ENCODE assay signal across 10 mouse cellular contexts in genomic region chr12:117158950-117159668, GRCm38 (mm10).
A peak's percentile ranks its signal among the peaks of the same experiment; 100 is the strongest.
DNase-seq lines count a peak whose midpoint lies in the region; ATAC-seq and TF ChIP-seq lines count a peak whose summit lies in the region.
"Had no signal": no experiment of that assay in that cellular context is flagged by ENCODE, and none has a peak within 500 bp of the region (broad histone marks: within the 10 kb centered on the region; RNA-seq: fewer than 3 reads in every experiment).

No protein-coding gene starts in this region.

- TF ChIP-seq CTCF in lung, embryonic 14.5 days (IDR thresholded peaks at IDR 0.05; ENCODE audit: low read depth) = no peak

- no peak overlapping the region for H3K27ac ChIP-seq in lung, embryonic 14.5 days (ENCODE audit: low read depth)
- peak overlapping the region; percentile 91 for H3K27ac ChIP-seq in forebrain, embryonic 12.5 days
- H3K27ac ChIP-seq in limb, embryonic 13.5 days = no peak overlapping the region
- H3K27ac ChIP-seq in stomach, embryonic 15.5 days = no peak overlapping the region

- H3K9me3 ChIP-seq in lung, embryonic 14.5 days (ENCODE audit: low read depth, low read length) = no peaks in the 10 kb centered on the region
- H3K9me3 ChIP-seq in forebrain, embryonic 12.5 days = no peaks in the 10 kb centered on the region
- no peaks in the 10 kb centered on the region for H3K9me3 ChIP-seq in limb, embryonic 13.5 days
- H3K9me3 ChIP-seq in stomach, embryonic 15.5 days = no peaks in the 10 kb centered on the region

- H3K36me3 ChIP-seq in lung, embryonic 14.5 days (ENCODE audit: insufficient read depth) = no peaks in the 10 kb centered on the region
- peaks cover 11% of the 10 kb centered on the region for H3K36me3 ChIP-seq in forebrain, embryonic 12.5 days (replicated peaks)
- no peaks in the 10 kb centered on the region for H3K36me3 ChIP-seq in limb, embryonic 13.5 days
- H3K36me3 ChIP-seq in stomach, embryonic 15.5 days = no peaks in the 10 kb centered on the region

- H3K9ac ChIP-seq in lung, embryonic 14.5 days = no peak overlapping the region
- peak overlapping the region; percentile 57 for H3K9ac ChIP-seq in forebrain, embryonic 12.5 days
- no peak overlapping the region for H3K9ac ChIP-seq in limb, embryonic 13.5 days
- no peak overlapping the region for H3K9ac ChIP-seq in stomach, embryonic 15.5 days

- no peak for DNase-seq in lung, embryonic 14.5 days
- DNase-seq in lung, postnatal 14 days = no peak
- DNase-seq in testis, postnatal 10 days (ENCODE audit: low spot score) = no peak
- no peak for DNase-seq in adrenal gland, postnatal 25 days
- DNase-seq: cerebellum, adult 11 months; kidney, postnatal 36 days; thymus, postnatal 14 days had no signal

- 0 out of 2 replicates have a peak, but pooled peaks cover 4% of the 10 kb centered on the region for H3K4me1 ChIP-seq in lung, embryonic 14.5 days (ENCODE audit: insufficient read depth)
- peaks cover 64% of the 10 kb centered on the region for H3K4me1 ChIP-seq in forebrain, embryonic 12.5 days
- H3K4me1 ChIP-seq in limb, embryonic 13.5 days = peaks cover 39% of the 10 kb centered on the region
- H3K4me1 ChIP-seq in stomach, embryonic 15.5 days = peaks cover 16% of the 10 kb centered on the region

- ATAC-seq in lung, embryonic 14.5 days (ENCODE audit: insufficient read depth) = peak; percentile 30; the same call in 1 of the 2 replicates
- peak; percentile 24; the same call in 1 of the 2 replicates for ATAC-seq in forebrain, embryonic 12.5 days (ENCODE audit: low FRiP score)
- ATAC-seq in limb, embryonic 13.5 days (ENCODE audit: low FRiP score, low read depth) = no peak
- peak; percentile 14; the same call in 1 of the 2 replicates for ATAC-seq in stomach, embryonic 15.5 days (ENCODE audit: insufficient read depth, low FRiP score, low read depth)

- H3K4me2 ChIP-seq in lung, embryonic 14.5 days = peak overlapping the region; percentile 51; the same call in 1 of the 2 replicates
- H3K4me2 ChIP-seq in forebrain, embryonic 12.5 days = peak overlapping the region; percentile 59
- H3K4me2 ChIP-seq in limb, embryonic 13.5 days (replicated peaks) = peak overlapping the region; percentile 65
- no peak overlapping the region for H3K4me2 ChIP-seq in stomach, embryonic 15.5 days

- no peak overlapping the region for H3K4me3 ChIP-seq in lung, embryonic 14.5 days (ENCODE audit: low read depth, low read length)
- peak overlapping the region; percentile 33 for H3K4me3 ChIP-seq in forebrain, embryonic 12.5 days (replicated peaks)
- H3K4me3 ChIP-seq in limb, embryonic 13.5 days = no peak overlapping the region
- no peak overlapping the region for H3K4me3 ChIP-seq in stomach, embryonic 15.5 days (replicated peaks)

- peaks cover 78% of the 10 kb centered on the region for H3K27me3 ChIP-seq in lung, embryonic 14.5 days (ENCODE audit: insufficient read depth, low read length)
- H3K27me3 ChIP-seq in forebrain, embryonic 12.5 days = peaks cover 69% of the 10 kb centered on the region
- H3K27me3 ChIP-seq in limb, embryonic 13.5 days = peaks cover 88% of the 10 kb centered on the region
- peaks cover 74% of the 10 kb centered on the region for H3K27me3 ChIP-seq in stomach, embryonic 15.5 days (replicated peaks)

- WGBS in lung, embryonic 14.5 days = 10% methylated on average over 17 of the region's 17 CpGs
- WGBS in forebrain, embryonic 12.5 days = 12% methylated on average over 17 of the region's 17 CpGs
- 15% methylated on average over 17 of the region's 17 CpGs for WGBS in limb, embryonic 13.5 days
- WGBS in stomach, embryonic 15.5 days = 16% methylated on average over 17 of the region's 17 CpGs
